Mouse (Mus musculus) megakaryocyte, adult 5-6 weeks (primary cell): ENCODE measurements around the gene Dctn2. TPM values are rescaled to one million over a fixed set of nuclear protein-coding genes. Genes with fewer than 3 reads are reported as not detected.

Source experiments
- total RNA-seq, 2 experiments: library from RNA; stranded (forward) in 1 of 2; stranded (reverse) in 1 of 2; fragments of 153-499, 151-499 nt in 1 of 2; fragments of 221-1000, 200-1000 nt in 1 of 2; gene quantifications; 2 replicates each; pipeline versions ENCODE4 v1.2.3 to v1.2.4; 2015 to 2017

The Dctn2 gene
- total RNA-seq, 2 experiments from 2014 or later: 82.6 to 96.4 TPM

Other genes starting within 250 kb of the Dctn2 start
- 17.4 and 25.7 TPM in 2 replicates for gene Tsfm, start 235.5 kb upstream of the Dctn2 start, total RNA-seq (2015)
- gene Tsfm, start 235.5 kb upstream of the Dctn2 start, total RNA-seq (2017): 17.1 and 21.0 TPM in 2 replicates
- 4.2 and 5.4 TPM in 2 replicates for gene Mettl1, start 225.0 kb upstream of the Dctn2 start, total RNA-seq (2015)
- gene Mettl1, start 225.0 kb upstream of the Dctn2 start, total RNA-seq (2017): 3.5 and 8.9 TPM in 2 replicates
- gene Eef1akmt3, start 224.9 kb upstream of the Dctn2 start, total RNA-seq (2015): not detected in 2 replicates
- gene Eef1akmt3, start 224.9 kb upstream of the Dctn2 start, total RNA-seq (2017): 0.08 TPM in 1 of 2 replicates, not detected in the other
- gene Cyp27b1, start 218.1 kb upstream of the Dctn2 start, total RNA-seq (2015): not detected in 2 replicates
- gene Cyp27b1, start 218.1 kb upstream of the Dctn2 start, total RNA-seq (2017): not detected in 2 replicates
- gene March9, start 206.2 kb upstream of the Dctn2 start, total RNA-seq (2015): 0.04 TPM in 1 of 2 replicates, not detected in the other
- gene March9, start 206.2 kb upstream of the Dctn2 start, total RNA-seq (2017): 0.22 and 0.37 TPM in 2 replicates
- gene Cdk4, start 202.8 kb upstream of the Dctn2 start, total RNA-seq (2015): 276 and 285 TPM in 2 replicates
- gene Cdk4, start 202.8 kb upstream of the Dctn2 start, total RNA-seq (2017): 174 and 258 TPM in 2 replicates
- 70.0 and 82.5 TPM in 2 replicates for gene Tspan31, start 196.1 kb upstream of the Dctn2 start, total RNA-seq (2015)
- 61.6 and 62.5 TPM in 2 replicates for gene Tspan31, start 196.1 kb upstream of the Dctn2 start, total RNA-seq (2017)
- 4.1 and 8.3 TPM in 2 replicates for gene Agap2, start 191.1 kb upstream of the Dctn2 start, total RNA-seq (2015)
- 32.5 and 35.4 TPM in 2 replicates for gene Agap2, start 191.1 kb upstream of the Dctn2 start, total RNA-seq (2017)
- 39.9 and 42.3 TPM in 2 replicates for gene Os9, start 145.2 kb upstream of the Dctn2 start, total RNA-seq (2015)
- gene Os9, start 145.2 kb upstream of the Dctn2 start, total RNA-seq (2017): 170 and 195 TPM in 2 replicates
- gene B4galnt1, start 101.1 kb upstream of the Dctn2 start, total RNA-seq (2015): 113 TPM in 2 replicates
- gene B4galnt1, start 101.1 kb upstream of the Dctn2 start, total RNA-seq (2017): 67.7 and 75.5 TPM in 2 replicates
- gene Slc26a10, start 85.7 kb upstream of the Dctn2 start, total RNA-seq (2015): 0.91 TPM in 1 of 2 replicates, not detected in the other
- gene Slc26a10, start 85.7 kb upstream of the Dctn2 start, total RNA-seq (2017): 0.22 and 0.53 TPM in 2 replicates
- 0.16 TPM in 1 of 2 replicates, not detected in the other for gene Arhgef25, start 76.3 kb upstream of the Dctn2 start, total RNA-seq (2015)
- 0.41 and 1.0 TPM in 2 replicates for gene Arhgef25, start 76.3 kb upstream of the Dctn2 start, total RNA-seq (2017)
- 8.2 and 9.2 TPM in 2 replicates for gene Dtx3, start 70.6 kb upstream of the Dctn2 start, total RNA-seq (2015)
- 4.5 and 9.1 TPM in 2 replicates for gene Dtx3, start 70.6 kb upstream of the Dctn2 start, total RNA-seq (2017)
- gene Pip4k2c, start 54.8 kb upstream of the Dctn2 start, total RNA-seq (2015): 9.6 and 12.0 TPM in 2 replicates
- gene Pip4k2c, start 54.8 kb upstream of the Dctn2 start, total RNA-seq (2017): 13.2 and 17.8 TPM in 2 replicates
- 0.85 and 0.93 TPM in 2 replicates for gene Kif5a, start 3.0 kb upstream of the Dctn2 start, total RNA-seq (2015)
- 0.70 and 0.94 TPM in 2 replicates for gene Kif5a, start 3.0 kb upstream of the Dctn2 start, total RNA-seq (2017)
- 40.4 and 48.4 TPM in 2 replicates for gene Mbd6, start 22.6 kb downstream of the Dctn2 start, total RNA-seq (2015)
- gene Mbd6, start 22.6 kb downstream of the Dctn2 start, total RNA-seq (2017): 5.6 and 8.9 TPM in 2 replicates
- gene Mars, start 45.4 kb downstream of the Dctn2 start, total RNA-seq (2015): 38.4 and 47.8 TPM in 2 replicates
- 80.3 and 95.2 TPM in 2 replicates for gene Mars, start 45.4 kb downstream of the Dctn2 start, total RNA-seq (2017)
- 135 and 138 TPM in 2 replicates for gene Arhgap9, start 55.6 kb downstream of the Dctn2 start, total RNA-seq (2015)
- 96.8 and 108 TPM in 2 replicates for gene Arhgap9, start 55.6 kb downstream of the Dctn2 start, total RNA-seq (2017)
- not detected in 2 replicates for gene Gli1, start 75.6 kb downstream of the Dctn2 start, total RNA-seq (2015)
- not detected in 2 replicates for gene Gli1, start 75.6 kb downstream of the Dctn2 start, total RNA-seq (2017)
- not detected in 2 replicates for gene Inhbe, start 88.0 kb downstream of the Dctn2 start, total RNA-seq (2015)
- 0.04 TPM in 1 of 2 replicates, not detected in the other for gene Inhbe, start 88.0 kb downstream of the Dctn2 start, total RNA-seq (2017)
- not detected in 2 replicates for gene Inhbc, start 104.1 kb downstream of the Dctn2 start, total RNA-seq (2015)
- gene Inhbc, start 104.1 kb downstream of the Dctn2 start, total RNA-seq (2017): not detected in 2 replicates
- gene R3hdm2, start 114.0 kb downstream of the Dctn2 start, total RNA-seq (2015): 87.2 and 101 TPM in 2 replicates
- gene R3hdm2, start 114.0 kb downstream of the Dctn2 start, total RNA-seq (2017): 30.6 and 41.3 TPM in 2 replicates
- gene Stac3, start 235.3 kb downstream of the Dctn2 start, total RNA-seq (2015): 1.2 TPM in 1 of 2 replicates, not detected in the other
- gene Stac3, start 235.3 kb downstream of the Dctn2 start, total RNA-seq (2017): 0.40 TPM in 1 of 2 replicates, not detected in the other
- gene Ndufa4l2, start 248.6 kb downstream of the Dctn2 start, total RNA-seq (2015): not detected in 2 replicates
- gene Ndufa4l2, start 248.6 kb downstream of the Dctn2 start, total RNA-seq (2017): not detected in 2 replicates